In the genomic region with DNA sequence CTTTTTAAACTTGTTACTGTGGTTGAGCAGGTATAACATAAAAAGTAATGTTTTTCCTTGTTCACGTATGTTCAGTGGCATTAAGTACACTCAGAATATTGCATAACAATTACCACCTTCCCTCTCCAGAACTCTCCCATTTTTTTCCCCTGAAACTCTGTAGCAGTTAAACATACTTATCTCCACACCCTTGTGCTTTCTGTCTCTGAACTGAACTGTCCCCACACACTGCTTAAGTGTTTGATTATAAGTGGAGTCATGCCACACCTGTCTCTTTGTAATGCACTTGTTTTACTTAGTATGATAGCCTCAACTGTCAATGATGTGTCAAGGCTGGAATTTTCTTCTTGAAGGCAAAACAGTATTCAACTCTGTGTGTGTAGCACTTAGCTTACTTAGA, we compare ENCODE assay signal across 21 mouse cellular contexts.
DNase-seq lines count a peak whose midpoint lies in the region; ATAC-seq and TF ChIP-seq lines count a peak whose summit lies in the region.
"Had no signal": no experiment of that assay in that cellular context is flagged by ENCODE, and none has a peak within 500 bp of the region (broad histone marks: within the 10 kb centered on the region; RNA-seq: fewer than 3 reads in every experiment).

No protein-coding gene starts in this region.

- H3K4me1 ChIP-seq in lung, postnatal 0 days (ENCODE audit: insufficient read depth, low read depth, low read length), result 0 out of 2 replicates have a peak, but pooled peaks cover 3% of the 10 kb centered on the region
- peaks cover 2% of the 10 kb centered on the region; the same call in 1 of the 2 replicates for H3K4me1 ChIP-seq in intestine, embryonic 15.5 days (replicated peaks)
- no peaks in the 10 kb centered on the region for H3K4me1 ChIP-seq in intestine, postnatal 0 days (replicated peaks; ENCODE audit: control insufficient read depth, insufficient read depth, low read length)
- no peaks in the 10 kb centered on the region for H3K4me1 ChIP-seq in stomach, postnatal 0 days (replicated peaks; ENCODE audit: control insufficient read depth, insufficient read depth)
- H3K4me1 ChIP-seq in cerebellum, adult 2 months (ENCODE audit: control insufficient read depth, insufficient read depth, low read length), result no peaks in the 10 kb centered on the region
- H3K4me1 ChIP-seq: embryonic facial prominence, embryonic 10.5 days; embryonic facial prominence, embryonic 12.5 days; forebrain, embryonic 13.5 days had no signal

- no peaks in the 10 kb centered on the region for H3K9me3 ChIP-seq in lung, postnatal 0 days (ENCODE audit: low read length)
- H3K9me3 ChIP-seq in intestine, embryonic 15.5 days, result no peaks in the 10 kb centered on the region
- H3K9me3 ChIP-seq in intestine, postnatal 0 days (ENCODE audit: control insufficient read depth), result no peaks in the 10 kb centered on the region
- no peaks in the 10 kb centered on the region for H3K9me3 ChIP-seq in stomach, postnatal 0 days (ENCODE audit: control insufficient read depth, low read length)
- H3K9me3 ChIP-seq: embryonic facial prominence, embryonic 10.5 days; embryonic facial prominence, embryonic 12.5 days; forebrain, embryonic 13.5 days; forebrain, embryonic 15.5 days had no signal

- DNase-seq in lung, postnatal 0 days (ENCODE audit: low spot score), result peak; percentile 78
- DNase-seq in lung, postnatal 4 days, result no peak
- no peak for DNase-seq in stomach, postnatal 0 days (ENCODE audit: low spot score)
- no peak for DNase-seq in kidney, adult 9 months
- no peak for DNase-seq in testis, postnatal 10 days (ENCODE audit: low spot score)
- DNase-seq in cerebellum, adult 2 months, result no peak
- DNase-seq: adrenal gland, adult 8-10 months; adrenal gland, postnatal 14 days; cerebellum, adult 11 months; cerebellum, adult 18-20 months; cerebellum, adult 9-10 months; cerebellum, postnatal 10 days; cerebellum, postnatal 25 days; forebrain, postnatal 0 days had no signal

- no peak overlapping the region for H3K4me3 ChIP-seq in lung, postnatal 0 days (ENCODE audit: low read depth, low read length)
- H3K4me3 ChIP-seq in intestine, embryonic 15.5 days (replicated peaks), result no peak overlapping the region
- H3K4me3 ChIP-seq in intestine, postnatal 0 days (ENCODE audit: low read depth, low read length), result no peak overlapping the region
- H3K4me3 ChIP-seq in stomach, postnatal 0 days (ENCODE audit: low read depth, low read length), result no peak overlapping the region
- H3K4me3 ChIP-seq in cerebellum, adult 2 months (replicated peaks; ENCODE audit: insufficient read depth, low read depth, low read length), result no peak overlapping the region
- H3K4me3 ChIP-seq: embryonic facial prominence, embryonic 10.5 days; embryonic facial prominence, embryonic 12.5 days; forebrain, embryonic 13.5 days; forebrain, embryonic 15.5 days had no signal

- no peak overlapping the region for H3K27ac ChIP-seq in lung, postnatal 0 days (ENCODE audit: low read length)
- no peak overlapping the region for H3K27ac ChIP-seq in intestine, embryonic 15.5 days
- no peak overlapping the region for H3K27ac ChIP-seq in intestine, postnatal 0 days (ENCODE audit: low read depth, low read length)
- no peak overlapping the region; the same call in 1 of the 2 replicates for H3K27ac ChIP-seq in stomach, postnatal 0 days (replicated peaks)
- H3K27ac ChIP-seq in cerebellum, adult 2 months (ENCODE audit: insufficient read depth, low read length), result no peak overlapping the region
- H3K27ac ChIP-seq: embryonic facial prominence, embryonic 10.5 days; embryonic facial prominence, embryonic 12.5 days; forebrain, embryonic 13.5 days; forebrain, embryonic 15.5 days had no signal

- ATAC-seq in lung, postnatal 0 days, result peak; percentile 83
- peak; percentile 62 for ATAC-seq in intestine, embryonic 15.5 days
- peak; percentile 63 for ATAC-seq in intestine, postnatal 0 days
- peak; percentile 78 for ATAC-seq in stomach, postnatal 0 days (ENCODE audit: low FRiP score, low TSS enrichment)
- ATAC-seq: activated CD4-positive, CD25-positive, alpha-beta regulatory T cell, adult 4 months; forebrain, embryonic 13.5 days; forebrain, embryonic 15.5 days; forebrain, postnatal 0 days had no signal

- H3K36me3 ChIP-seq in lung, postnatal 0 days (ENCODE audit: insufficient read depth, low read length), result no peaks in the 10 kb centered on the region
- no peaks in the 10 kb centered on the region for H3K36me3 ChIP-seq in intestine, embryonic 15.5 days
- no peaks in the 10 kb centered on the region for H3K36me3 ChIP-seq in intestine, postnatal 0 days (ENCODE audit: control insufficient read depth, insufficient read depth)
- no peaks in the 10 kb centered on the region for H3K36me3 ChIP-seq in stomach, postnatal 0 days (ENCODE audit: control insufficient read depth, insufficient read depth, low read length)
- H3K36me3 ChIP-seq: embryonic facial prominence, embryonic 10.5 days; embryonic facial prominence, embryonic 12.5 days; forebrain, embryonic 15.5 days had no signal

- no peak for TF ChIP-seq POLR2A in cerebellum, adult 2 months (IDR thresholded peaks at IDR 0.05; ENCODE audit: borderline replicate concordance, insufficient read depth, low read length)

- no peak for TF ChIP-seq CTCF in lung, postnatal 0 days (IDR thresholded peaks at IDR 0.05)
- TF ChIP-seq CTCF in intestine, postnatal 0 days (IDR thresholded peaks at IDR 0.05; ENCODE audit: low read depth), result no peak
- no peak for TF ChIP-seq CTCF in stomach, postnatal 0 days (IDR thresholded peaks at IDR 0.05; ENCODE audit: low read depth)
- no peak for TF ChIP-seq CTCF in cerebellum, adult 2 months (IDR thresholded peaks at IDR 0.05; ENCODE audit: borderline replicate concordance, insufficient read depth, low read depth, low read length)

- no peak overlapping the region for H3K4me2 ChIP-seq in lung, postnatal 0 days (replicated peaks; ENCODE audit: low read depth, low read length)
- no peak overlapping the region for H3K4me2 ChIP-seq in intestine, embryonic 15.5 days (replicated peaks)
- no peak overlapping the region for H3K4me2 ChIP-seq in intestine, postnatal 0 days (replicated peaks; ENCODE audit: low read depth)
- H3K4me2 ChIP-seq in stomach, postnatal 0 days (replicated peaks; ENCODE audit: low read depth), result no peak overlapping the region
- H3K4me2 ChIP-seq: embryonic facial prominence, embryonic 12.5 days; forebrain, embryonic 13.5 days; forebrain, embryonic 15.5 days had no signal

- H3K27me3 ChIP-seq in lung, postnatal 0 days (replicated peaks; ENCODE audit: insufficient read depth, low read length), result no peaks in the 10 kb centered on the region
- H3K27me3 ChIP-seq in intestine, embryonic 15.5 days (replicated peaks), result no peaks in the 10 kb centered on the region
- no peaks in the 10 kb centered on the region for H3K27me3 ChIP-seq in intestine, postnatal 0 days (replicated peaks; ENCODE audit: control insufficient read depth, insufficient read depth, low read length)
- H3K27me3 ChIP-seq in stomach, postnatal 0 days (ENCODE audit: control insufficient read depth, insufficient read depth, low read length), result no peaks in the 10 kb centered on the region
- H3K27me3 ChIP-seq in cerebellum, adult 2 months (ENCODE audit: control insufficient read depth, insufficient read depth, low read length), result no peaks in the 10 kb centered on the region
- H3K27me3 ChIP-seq: embryonic facial prominence, embryonic 12.5 days; forebrain, embryonic 13.5 days; forebrain, embryonic 15.5 days had no signal

- no peak overlapping the region for H3K9ac ChIP-seq in lung, postnatal 0 days (replicated peaks; ENCODE audit: low read depth)
- no peak overlapping the region for H3K9ac ChIP-seq in intestine, embryonic 15.5 days
- no peak overlapping the region for H3K9ac ChIP-seq in intestine, postnatal 0 days (ENCODE audit: low read depth, low read length)
- H3K9ac ChIP-seq in stomach, postnatal 0 days (ENCODE audit: low read length), result no peak overlapping the region
- H3K9ac ChIP-seq: embryonic facial prominence, embryonic 12.5 days; forebrain, embryonic 13.5 days; forebrain, embryonic 15.5 days; forebrain, postnatal 0 days had no signal

- peak; percentile 51 for TF ChIP-seq EP300 in lung, postnatal 0 days (IDR thresholded peaks at IDR 0.05)
- TF ChIP-seq EP300 in stomach, postnatal 0 days (optimal IDR thresholded peaks at IDR 0.05), result no peak

- WGBS in lung, postnatal 0 days, result 50% methylated on average over 1 of the region's 1 CpGs
- 64% methylated on average over 1 of the region's 1 CpGs for WGBS in intestine, embryonic 15.5 days
- 37% methylated on average over 1 of the region's 1 CpGs for WGBS in intestine, postnatal 0 days
- 62% methylated on average over 1 of the region's 1 CpGs for WGBS in stomach, postnatal 0 days
- 100% methylated on average over 1 of the region's 1 CpGs for WGBS in cerebellum, adult 2 months
